Mouse (Mus musculus) frontal cortex, postnatal 10 days (tissue): ENCODE results near the gene Lrrc31.

Experiments used
- DNase-seq, 2 experiments: peaks; one replicate each; pipeline ENCODE4 v3.0.0; 2022; ENCODE audit warnings: low spot score in 2 of 2, mixed read lengths in 1 of 2

Gene Lrrc31

DNA sequence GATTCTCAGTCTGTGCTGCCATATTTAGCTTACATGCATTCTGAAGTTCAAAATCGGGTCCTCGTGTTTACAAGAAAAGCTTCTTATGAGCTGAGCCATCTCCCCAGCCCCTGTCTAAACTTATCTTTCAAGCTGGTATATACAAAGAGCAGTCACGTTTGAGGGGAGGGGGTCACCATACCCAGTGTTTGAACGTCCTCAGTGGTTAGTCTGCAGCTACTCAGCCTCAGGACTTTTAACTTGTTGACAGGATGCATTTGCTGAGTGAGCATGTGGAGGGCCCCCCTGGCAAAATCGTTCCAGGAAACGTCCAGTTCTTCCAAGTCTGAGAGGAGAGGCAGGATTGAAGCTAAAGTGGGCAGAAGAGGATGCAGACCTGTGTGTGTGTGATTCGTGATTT is 8.7 kb downstream of the Lrrc31 start:
- DNase-seq = no peak

DNA sequence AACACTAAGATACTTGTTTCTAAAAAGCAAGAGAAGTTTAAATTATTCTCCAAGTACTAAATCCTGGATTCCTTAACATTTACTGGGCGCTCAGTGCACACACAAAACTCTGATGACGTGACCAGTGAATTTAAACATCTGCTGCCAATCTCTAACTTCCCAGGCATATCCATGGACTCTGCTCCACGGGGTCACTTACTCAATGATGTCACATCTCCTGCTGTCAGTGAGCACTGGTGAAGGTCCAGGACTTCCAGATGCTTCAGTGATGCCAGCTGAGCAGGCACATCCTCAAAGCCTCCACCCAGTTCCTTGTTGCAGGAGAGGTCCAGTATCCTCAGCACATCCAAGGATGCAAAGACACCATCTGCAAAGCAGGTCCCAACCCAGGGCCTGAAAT is 12.4 kb downstream of the Lrrc31 start:
- DNase-seq = no peak

DNA sequence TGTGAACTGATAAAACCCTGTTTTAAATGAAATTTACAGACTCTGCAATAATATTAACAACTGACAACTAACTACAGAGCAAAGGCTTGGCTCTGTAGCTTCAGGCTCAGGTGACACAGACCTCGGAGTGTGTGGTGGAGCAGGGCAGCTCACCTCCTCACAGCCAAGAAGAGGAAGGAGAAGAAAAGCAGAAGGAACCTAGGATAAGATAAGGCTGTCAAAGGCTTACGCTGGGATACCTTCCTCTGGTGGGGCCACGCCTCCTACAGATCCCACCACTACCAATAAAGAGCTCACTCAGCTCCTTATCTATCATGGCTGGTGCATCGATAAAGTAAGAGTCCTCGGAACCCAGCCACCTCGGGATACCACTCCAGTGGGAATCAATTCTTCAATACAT is 16.5 kb downstream of the Lrrc31 start:
- no peak for DNase-seq

DNA sequence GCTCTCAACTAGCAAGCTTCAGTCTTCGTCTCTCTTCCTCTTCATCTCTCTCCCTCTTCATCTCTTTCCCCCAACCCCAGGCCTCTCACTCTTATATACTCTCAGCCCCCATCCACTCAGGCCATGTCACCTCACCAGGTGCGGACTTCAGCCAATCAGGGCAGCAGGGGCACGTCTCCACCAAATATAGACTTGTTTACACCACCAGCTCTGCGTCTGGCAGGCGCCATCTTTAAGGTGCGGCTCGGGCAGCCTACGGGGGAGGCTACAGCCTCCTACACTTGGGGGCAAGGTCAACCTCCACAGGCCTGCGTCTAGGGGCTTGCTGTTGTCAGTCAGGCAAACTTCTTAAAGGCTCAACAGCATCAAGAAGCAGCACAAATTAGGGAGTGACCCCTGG is 41.2 kb downstream of the Lrrc31 start:
- no peak for DNase-seq

DNA sequence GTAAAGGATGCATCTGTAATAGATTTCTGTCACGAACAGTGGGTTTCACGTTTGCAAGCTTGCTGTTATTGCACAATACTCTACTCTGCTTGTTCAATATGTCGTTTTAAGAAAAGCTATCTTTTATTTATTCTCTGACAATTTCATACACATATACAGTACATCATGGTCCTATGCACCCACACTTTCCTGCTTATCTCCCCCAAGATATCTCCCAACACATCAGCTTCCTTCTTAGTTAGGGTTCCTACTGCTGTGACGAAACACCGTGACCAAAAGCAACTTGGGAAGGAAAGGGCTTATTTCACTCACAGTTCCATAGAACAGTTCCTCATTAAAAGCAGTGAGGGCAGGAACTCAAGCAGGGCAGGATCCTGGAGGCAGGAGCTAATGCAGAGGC is 43.7 kb downstream of the Lrrc31 start:
- DNase-seq = no peak

DNA sequence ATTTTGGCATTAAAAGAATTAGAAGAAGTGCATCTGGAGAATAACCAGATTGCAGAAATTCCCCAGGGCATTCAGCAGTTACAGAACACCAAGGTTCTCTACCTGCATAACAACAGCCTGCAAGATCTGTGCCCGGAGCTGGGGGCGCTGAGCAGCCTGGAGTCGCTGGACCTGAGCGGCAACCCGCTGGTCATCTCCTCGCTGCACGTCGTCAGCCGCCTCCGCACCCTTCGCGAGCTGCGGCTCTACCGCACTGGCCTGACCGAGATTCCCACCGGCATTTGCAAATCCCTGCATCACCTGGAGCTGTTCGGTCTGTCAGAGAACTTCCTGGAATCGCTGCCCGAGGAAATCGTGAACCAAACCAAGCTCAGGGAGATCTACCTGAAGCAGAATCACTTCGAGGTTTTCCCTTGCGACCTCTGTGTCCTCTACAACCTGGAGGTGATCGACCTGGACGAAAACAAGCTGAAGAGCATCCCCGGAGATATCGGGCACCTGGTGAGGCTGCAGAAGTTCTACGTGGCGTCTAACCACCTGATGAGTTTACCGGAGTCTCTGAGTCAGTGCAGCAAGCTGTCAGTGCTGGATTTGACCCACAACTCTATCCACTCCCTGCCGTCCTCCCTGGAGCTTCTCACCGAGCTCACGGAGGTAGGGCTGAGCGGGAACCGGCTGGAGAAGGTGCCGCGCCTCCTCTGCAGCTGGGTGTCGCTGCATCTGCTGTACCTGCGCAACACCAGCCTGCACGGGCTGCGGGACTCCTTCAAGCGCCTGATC is 49.4 kb downstream of the Lrrc31 start:
- no peak for DNase-seq

DNA sequence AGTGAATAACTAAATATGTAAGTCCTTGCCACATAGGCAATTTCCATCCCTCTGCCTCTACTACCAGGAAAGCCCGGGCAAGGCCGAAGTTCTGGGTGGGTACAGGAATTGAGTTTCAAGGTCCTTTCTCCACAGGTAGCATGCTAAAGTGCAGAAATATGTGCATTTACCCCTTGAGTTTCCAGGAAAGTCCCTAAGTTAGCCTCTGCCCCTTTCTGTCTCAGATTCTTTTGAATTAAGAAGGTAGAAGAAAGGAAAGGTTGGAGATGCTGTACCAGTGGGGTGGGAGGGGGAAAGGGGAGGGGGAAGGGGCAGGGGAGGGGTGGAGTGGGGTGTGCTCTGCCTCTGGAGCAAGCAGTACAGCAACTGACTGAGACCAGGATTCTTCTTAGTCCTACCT is 51.2 kb downstream of the Lrrc31 start:
- no peak for DNase-seq

DNA sequence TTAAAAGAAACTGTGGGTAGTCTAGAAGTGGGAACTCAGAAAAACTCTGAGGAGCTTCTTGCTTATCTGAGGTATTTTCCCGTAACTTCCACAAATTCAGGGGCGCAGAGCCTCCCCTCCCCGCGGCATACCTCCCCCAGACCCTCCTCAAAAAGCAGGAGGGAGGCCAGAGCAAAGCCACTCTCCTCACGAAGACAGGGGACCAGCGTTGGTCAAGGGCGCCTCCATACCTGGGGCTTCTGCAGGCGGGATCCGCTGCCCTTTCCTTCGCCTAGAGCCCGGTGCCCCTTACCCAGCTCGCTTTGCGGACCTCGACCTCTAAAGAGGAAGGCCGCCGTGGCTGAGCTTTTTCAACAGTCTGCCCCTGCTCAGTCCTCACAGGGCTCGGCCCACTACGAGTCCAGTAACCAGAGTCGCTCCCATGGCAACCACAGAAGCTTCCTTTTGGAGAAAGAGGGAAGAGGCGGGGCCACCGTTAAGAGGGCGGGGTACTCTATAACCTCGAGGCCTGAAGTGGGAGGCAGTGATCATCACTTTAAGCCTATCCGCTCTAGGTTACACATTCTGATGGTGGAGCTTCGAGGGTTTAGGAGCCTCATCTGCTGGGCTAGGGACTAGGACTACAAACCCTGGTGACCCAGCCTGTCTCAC is 52.1 kb downstream of the Lrrc31 start, which contains the start of gene Lrrc34:
Gene Lrrc34, minus strand, starts transcription at position 430 of the 651 bp plus-strand sequence.
- peak in 1 of 2 experiments; percentile 25 for DNase-seq

DNA sequence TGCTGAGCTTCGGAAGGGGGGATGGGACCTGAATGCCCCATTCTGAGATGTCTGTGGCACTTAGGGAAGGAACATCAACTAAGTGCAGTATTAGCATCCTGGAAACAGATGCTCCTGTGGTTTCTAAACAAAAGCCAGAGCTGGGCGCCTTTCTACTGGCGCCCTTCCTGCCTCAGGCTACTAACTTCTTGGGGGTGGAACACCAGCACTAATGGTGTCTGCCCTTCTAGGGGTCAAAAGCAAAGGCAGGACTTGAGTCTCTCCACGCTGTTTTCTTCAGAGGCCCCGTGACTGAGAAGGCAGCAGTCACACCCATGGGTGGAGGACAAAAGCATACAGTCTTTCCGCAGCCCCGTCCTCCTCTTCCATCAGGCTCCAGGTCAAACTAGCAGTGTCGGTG is 52.9 kb downstream of the Lrrc31 start:
- no peak for DNase-seq

DNA sequence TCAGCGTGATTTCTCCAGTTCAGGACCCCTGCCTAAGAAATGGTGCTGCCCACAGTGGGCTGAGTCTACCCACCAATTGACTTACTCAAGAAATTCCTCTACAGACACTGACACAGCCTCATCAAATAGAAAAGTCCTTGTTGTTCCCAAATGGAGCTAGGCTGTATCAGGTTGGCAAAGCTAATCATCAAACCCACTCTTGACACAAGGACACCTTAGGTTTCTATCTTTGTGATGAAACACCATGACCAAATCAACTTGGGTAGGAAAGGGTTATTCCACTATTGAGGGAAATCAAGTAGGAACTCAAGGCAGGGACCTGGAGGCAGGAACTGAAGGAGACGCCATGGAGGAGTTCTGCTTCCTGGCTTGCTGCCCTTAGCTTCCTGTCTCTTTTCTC is 55.4 kb downstream of the Lrrc31 start, which contains the start of gene Lrriq4:
Gene Lrriq4, plus strand, starts transcription at position 301 of the 400 bp plus-strand sequence.
- no peak for DNase-seq

DNA sequence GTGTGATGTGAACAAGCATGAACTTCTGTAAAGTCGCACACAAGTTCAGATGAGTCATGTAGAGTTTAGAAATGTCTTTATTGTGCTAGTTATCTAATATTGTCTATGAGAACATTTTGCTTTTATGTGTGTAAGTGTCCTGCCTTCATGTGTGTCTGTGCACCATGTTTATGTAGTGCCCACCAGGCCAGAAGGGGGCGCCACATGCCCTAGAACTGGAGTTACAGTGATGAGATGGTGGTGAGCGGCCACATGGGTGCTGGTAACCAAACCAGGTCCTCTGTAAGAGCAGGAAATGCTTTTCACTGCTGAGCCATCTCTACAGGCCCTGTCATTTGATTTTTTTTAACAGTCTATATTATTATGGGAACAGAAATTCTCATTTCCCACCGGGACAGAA is 64.0 kb downstream of the Lrrc31 start:
- DNase-seq = no peak

DNA sequence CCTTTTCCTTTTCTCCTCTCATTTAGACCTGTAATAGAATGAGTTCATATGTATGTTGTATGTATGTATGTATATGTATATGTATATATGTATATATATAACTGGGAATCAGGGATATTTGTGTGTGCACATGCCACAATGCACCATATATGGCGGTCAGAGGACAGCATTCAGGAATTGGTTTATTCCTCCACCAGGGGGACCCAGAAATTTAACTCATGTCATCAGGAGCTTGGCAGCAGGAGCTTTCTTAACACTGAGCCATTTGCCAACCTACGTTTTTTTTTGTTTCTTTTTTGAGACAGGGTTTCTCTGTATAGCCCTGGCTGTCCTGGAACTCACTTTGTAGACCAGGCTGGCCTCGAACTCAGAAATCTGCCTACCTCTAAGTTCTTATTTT is 66.0 kb downstream of the Lrrc31 start:
- DNase-seq = no peak
